Mouse (Mus musculus) stomach, postnatal 0 days (tissue): ENCODE data around the gene Irak2. TPM values are rescaled to one million over a fixed set of nuclear protein-coding genes. Genes with fewer than 3 reads are reported as not detected.
A peak's percentile ranks its signal among the peaks of the same experiment; 100 is the strongest.

Experiments
- ATAC-seq: fragments of 200-750 bp; cut with Nextera tagmentation; 2 replicates; pipeline ENCODE4 v1.8.0; 2017; ENCODE audit not compliant: low FRiP score, low TSS enrichment
- DNase-seq: peaks from one replicate; pipeline ENCODE4 v3.0.0-alpha.2; 2016; ENCODE audit warnings: low spot score
- H3K27ac ChIP-seq: fragments of 300-500 bp; sonication (generic); replicated peaks from 2 replicates; pipeline ENCODE4 v1.5.1; 2014; ENCODE audit warnings: mild to moderate bottlenecking, control low read depth
- H3K27me3 ChIP-seq: fragments of 300-500 bp; sonication (generic); 2 replicates; pipeline ENCODE4 v1.6.1; 2014; ENCODE audit warnings: low read length; ENCODE audit not compliant: control insufficient read depth, insufficient read depth
- H3K36me3 ChIP-seq: fragments of 300-500 bp; sonication (generic); 2 replicates; pipeline ENCODE4 v1.6.1; 2014; ENCODE audit warnings: low read length, mixed read lengths; ENCODE audit not compliant: control insufficient read depth, insufficient read depth
- H3K4me1 ChIP-seq: fragments of 300-500 bp; sonication (generic); replicated peaks from 2 replicates; pipeline ENCODE4 v1.6.1; 2014; ENCODE audit warnings: antibody characterized with exemption; ENCODE audit not compliant: control insufficient read depth, insufficient read depth
- H3K4me2 ChIP-seq: fragments of 300-500 bp; sonication (generic); replicated peaks from 2 replicates; pipeline ENCODE4 v1.6.1; 2014; ENCODE audit warnings: low read depth, mild to moderate bottlenecking, control low read depth, moderate library complexity
- H3K4me3 ChIP-seq: fragments of 300-500 bp; sonication (generic); 2 replicates; pipeline ENCODE4 v1.5.1; 2014; ENCODE audit warnings: low read depth, low read length, control low read depth
- H3K9ac ChIP-seq: fragments of 300-500 bp; sonication (generic); 2 replicates; pipeline ENCODE4 v1.6.1; 2014; ENCODE audit warnings: mild to moderate bottlenecking, low read length, control low read depth, mixed read lengths
- H3K9me3 ChIP-seq: fragments of 300-500 bp; sonication (generic); 2 replicates; pipeline ENCODE4 v1.6.1; 2016; ENCODE audit warnings: low read length; ENCODE audit not compliant: control insufficient read depth
- CTCF ChIP-seq: IDR thresholded peaks from 2 replicates; pipeline ENCODE4 v1.5.1; 2016; ENCODE audit warnings: antibody characterized with exemption, low read depth, mild to moderate bottlenecking, moderate library complexity
- EP300 ChIP-seq: optimal IDR thresholded peaks from 2 replicates; pipeline ENCODE3; 2016; ENCODE audit warnings: antibody characterized with exemption
- WGBS: fragments of 180-500 bp; shearing (Covaris S2); extraction: QIAGEN DNeasy Blood & Tissue Kit; methylation state at CpG from one replicate; pipeline ENCODE4 v1.1.7; 2014; 5-methylcytosine and 5-hydroxymethylcytosine counted together
- microRNA-seq: library from miRNA; unstranded; fragments of <30 nt; microRNA quantifications from one replicate; pipeline ENCODE4, GENCODE M21; 2016
- polyA plus RNA-seq: library from polyadenylated mRNA; unstranded; fragments of >200 nt; fragmentation: Nextera tagmentation; extraction: Ambion mirVana; gene quantifications from 2 replicates; pipeline ENCODE4 v1.2.1, GENCODE M21; 2015

Irak2 gene
- polyA plus RNA-seq, 1 experiment from 2014 or later, result 9.6 TPM

DNA sequence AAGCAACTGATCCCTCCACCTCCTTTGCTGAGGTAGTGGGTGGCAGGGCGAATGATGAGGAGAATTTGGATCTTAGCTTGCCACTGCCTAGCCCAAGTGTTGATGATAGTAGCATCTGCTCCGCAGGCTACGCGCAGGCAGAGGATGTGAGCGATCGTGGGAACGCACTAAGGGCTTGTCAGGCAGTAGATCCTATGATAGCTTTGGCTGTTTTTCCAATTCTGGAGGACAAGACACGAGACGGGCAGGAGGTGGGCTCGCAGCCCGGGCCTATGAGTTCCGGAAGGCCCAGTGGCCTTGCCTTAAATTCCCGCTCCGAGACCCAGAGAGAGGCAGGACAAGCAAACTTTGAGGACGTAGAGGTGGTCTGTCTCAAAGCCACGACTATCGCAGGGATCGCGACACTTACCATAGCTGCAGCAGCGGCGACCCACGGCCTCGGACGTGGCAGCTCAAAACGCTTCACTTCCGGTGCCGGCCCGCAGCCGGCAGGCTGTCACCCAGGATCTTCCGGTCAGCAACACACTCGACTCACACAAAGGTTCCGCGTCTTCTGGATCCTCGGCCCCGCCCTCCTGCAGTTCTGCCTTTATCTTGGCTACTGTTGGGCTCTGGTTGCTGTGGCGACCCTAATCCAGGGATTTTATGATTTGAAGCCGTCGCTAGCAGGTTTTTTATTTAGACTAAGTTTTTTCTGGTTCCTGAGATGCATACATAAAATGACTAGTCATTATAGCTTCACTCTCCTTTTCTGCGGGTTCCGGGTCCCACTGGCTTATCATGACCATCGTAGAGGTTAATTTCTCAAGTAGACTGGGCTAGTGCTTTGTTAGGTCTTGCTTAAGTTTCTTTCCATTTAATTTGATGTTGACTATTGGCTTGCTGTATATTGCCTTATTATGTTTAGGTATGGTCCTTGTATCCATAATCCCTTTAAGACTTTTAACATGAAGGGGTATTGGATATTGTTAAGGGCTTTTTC lies 102.3 kb downstream of the Irak2 start, which contains the start of gene Sec13:
Sec13 (minus strand) TSS at position 508 of the 982 bp plus-strand sequence.
- 6% methylated on average over 41 of the region's 41 CpGs for WGBS
- H3K9me3 ChIP-seq, result no peaks in the 10 kb centered on the region
- peak within 1 kb of the TSS; percentile 82 for H3K27ac ChIP-seq
- no peaks in the 10 kb centered on the region for H3K27me3 ChIP-seq
- H3K9ac ChIP-seq, result peak within 1 kb of the TSS; percentile 95
- peak; percentile 86 for DNase-seq
- peak within 1 kb of the TSS; percentile 97 for H3K4me3 ChIP-seq
- H3K36me3 ChIP-seq, result 0 out of 2 replicates have a peak, but pooled peaks cover 5% of the 10 kb centered on the region
- no peak for TF ChIP-seq EP300
- no peak for TF ChIP-seq CTCF
- peak within 1 kb of the TSS; percentile 82 for H3K4me2 ChIP-seq
- peaks cover 4% of the 10 kb centered on the region; the same call in 1 of the 2 replicates for H3K4me1 ChIP-seq
- ATAC-seq, result peak; percentile 89

DNA sequence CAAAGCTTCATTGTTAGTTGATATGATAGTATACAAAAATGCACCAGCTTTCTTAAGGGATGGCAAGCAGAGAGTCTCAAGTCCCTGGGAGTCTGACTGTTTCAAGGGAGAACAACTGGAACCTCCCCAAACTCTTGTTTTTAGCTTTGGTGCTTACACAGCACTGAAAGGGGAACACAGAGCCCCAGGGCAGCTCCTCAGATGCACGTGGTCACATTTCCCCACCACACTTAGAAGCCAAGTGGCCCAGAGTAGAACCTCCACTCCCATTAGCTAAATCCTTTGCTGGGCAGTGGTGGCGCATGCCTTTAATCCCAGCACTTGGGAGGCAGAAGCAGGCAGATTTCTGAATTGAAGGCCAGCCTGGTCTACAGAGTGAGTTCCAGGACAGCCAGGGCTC lies 103.2 kb downstream of the Irak2 start:
- no peaks in the 10 kb centered on the region for H3K27me3 ChIP-seq
- ATAC-seq (no peak), DNase-seq (no peak)
- no peak overlapping the region for H3K9ac ChIP-seq
- H3K4me3 ChIP-seq, result no peak overlapping the region
- H3K27ac ChIP-seq, result no peak overlapping the region
- no peak overlapping the region for H3K4me2 ChIP-seq
- no peaks in the 10 kb centered on the region for H3K36me3 ChIP-seq
- peaks cover 4% of the 10 kb centered on the region; the same call in 1 of the 2 replicates for H3K4me1 ChIP-seq
- no peak for TF ChIP-seq CTCF
- TF ChIP-seq EP300, result no peak
- WGBS, result 59% methylated on average over 2 of the region's 2 CpGs
- no peaks in the 10 kb centered on the region for H3K9me3 ChIP-seq

DNA sequence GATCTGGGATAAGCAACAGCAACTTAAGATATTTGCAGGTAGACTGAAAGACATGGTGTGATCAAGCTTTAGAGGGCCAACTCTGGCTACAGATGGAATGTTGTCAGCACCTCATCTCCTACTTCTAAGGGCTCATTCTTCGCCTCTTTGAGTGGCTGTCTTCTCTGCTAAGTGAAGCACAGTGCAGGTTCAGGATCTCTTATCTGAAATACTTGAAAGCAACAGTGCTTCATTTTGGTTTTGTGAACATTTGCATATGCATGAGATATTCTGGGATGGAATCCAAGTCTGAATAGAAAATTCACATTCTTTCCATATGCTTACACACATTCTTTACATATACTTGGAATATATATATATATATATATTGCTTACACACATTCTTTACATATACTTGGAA lies 104.1 kb downstream of the Irak2 start:
- Histone ChIP-seq H3K36me3 (no peaks in the 10 kb centered on the region), H3K9me3 (no peaks in the 10 kb centered on the region), H3K4me1 (peaks cover 4% of the 10 kb centered on the region; the same call in 1 of the 2 replicates), H3K27ac (no peak overlapping the region), H3K4me2 (no peak overlapping the region), H3K9ac (no peak overlapping the region), H3K27me3 (no peaks in the 10 kb centered on the region), H3K4me3 (no peak overlapping the region)
- no peak for ATAC-seq
- 89% methylated on average over 1 of the region's 1 CpGs for WGBS
- no peak for TF ChIP-seq EP300
- no peak for TF ChIP-seq CTCF
- DNase-seq, result no peak

DNA sequence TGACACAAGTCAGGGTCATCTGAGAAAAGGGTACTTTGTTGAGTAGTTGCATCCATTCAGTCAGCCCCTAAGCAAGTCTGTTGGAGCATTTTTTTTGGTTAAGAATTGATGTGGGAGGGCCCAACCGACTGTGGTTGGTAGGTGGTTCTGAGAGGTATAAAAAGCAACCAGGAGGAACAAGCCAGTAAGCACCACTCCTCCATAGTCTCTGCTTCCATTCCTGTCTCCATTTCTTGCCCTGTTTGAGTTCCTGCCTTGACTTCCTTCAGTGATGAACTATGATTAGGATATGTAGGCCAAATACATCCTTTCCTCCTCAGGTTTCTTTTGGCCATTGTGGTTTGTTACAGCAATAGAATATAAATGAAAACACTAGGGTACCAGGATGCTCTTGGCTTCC lies 104.8 kb downstream of the Irak2 start:
- Histone ChIP-seq H3K27me3 (no peaks in the 10 kb centered on the region), H3K4me1 (peaks cover 4% of the 10 kb centered on the region; the same call in 1 of the 2 replicates), H3K27ac (no peak overlapping the region), H3K4me2 (no peak overlapping the region), H3K36me3 (no peaks in the 10 kb centered on the region), H3K4me3 (no peak overlapping the region), H3K9me3 (no peaks in the 10 kb centered on the region), H3K9ac (no peak overlapping the region)
- ATAC-seq, result no peak
- no peak for DNase-seq
- 38% methylated on average over 1 of the region's 1 CpGs for WGBS
- TF ChIP-seq CTCF (no peak), EP300 (no peak)

Small RNA genes within 50 kb of the gene (microRNA-seq; reads per million reads assigned to microRNA genes)
- gene Mir7042, result not detected

Other genes starting within 250 kb of the Irak2 start
- gene Ttll3, start 249.2 kb upstream of the Irak2 start, polyA plus RNA-seq, result 1.2 TPM in 2 replicates
- gene Rpusd3, start 219.1 kb upstream of the Irak2 start, polyA plus RNA-seq, result 11.8 and 12.9 TPM in 2 replicates
- 31.0 and 31.2 TPM in 2 replicates for gene Cidec, start 202.7 kb upstream of the Irak2 start, polyA plus RNA-seq
- gene Jagn1, start 195.9 kb upstream of the Irak2 start, polyA plus RNA-seq, result 69.2 and 69.6 TPM in 2 replicates
- 25.5 and 30.6 TPM in 2 replicates for gene Il17re, start 180.0 kb upstream of the Irak2 start, polyA plus RNA-seq
- gene Il17rc, start 167.0 kb upstream of the Irak2 start, polyA plus RNA-seq, result 70.1 and 73.6 TPM in 2 replicates
- gene Creld1, start 155.2 kb upstream of the Irak2 start, polyA plus RNA-seq, result 11.1 and 12.1 TPM in 2 replicates
- 0.36 and 0.42 TPM in 2 replicates for gene Prrt3, start 136.5 kb upstream of the Irak2 start, polyA plus RNA-seq
- 78.4 and 78.5 TPM in 2 replicates for gene Emc3, start 106.8 kb upstream of the Irak2 start, polyA plus RNA-seq
- gene Fancd2, start 106.8 kb upstream of the Irak2 start, polyA plus RNA-seq, result 1.6 and 1.9 TPM in 2 replicates
- gene Fancd2os, start 37.8 kb upstream of the Irak2 start, polyA plus RNA-seq, result not detected in 2 replicates
- 199 and 201 TPM in 2 replicates for gene Brk1, start 33.7 kb upstream of the Irak2 start, polyA plus RNA-seq
- gene Vhl, start 14.5 kb upstream of the Irak2 start, polyA plus RNA-seq, result 23.4 and 24.3 TPM in 2 replicates
- 0.73 and 0.97 TPM in 2 replicates for gene Tatdn2, start 58.6 kb downstream of the Irak2 start, polyA plus RNA-seq
- gene Ghrl, start 81.4 kb downstream of the Irak2 start, polyA plus RNA-seq, result 514 and 560 TPM in 2 replicates
- gene Sec13, start 102.3 kb downstream of the Irak2 start, polyA plus RNA-seq, result 165 and 184 TPM in 2 replicates